Mouse (Mus musculus) midbrain, postnatal 0 days (tissue): Measurements from ENCODE around the gene Znhit3. TPM values are rescaled to one million over a fixed set of nuclear protein-coding genes. Genes with fewer than 3 reads are reported as not detected.

Experiments used
- ATAC-seq: fragments of 200-750 bp; cut with Nextera tagmentation; 2 replicates; pipeline ENCODE4 v1.8.0; 2017; ENCODE audit warnings: moderate number of reproducible peaks, mild to moderate bottlenecking, moderate TSS enrichment, moderate library complexity; ENCODE audit not compliant: low FRiP score
- DNase-seq: peaks from one replicate; pipeline ENCODE4 v3.0.0-alpha.2; 2015; ENCODE audit warnings: low spot score
- H3K27ac ChIP-seq: fragments of 300-500 bp; sonication (generic); 2 replicates; pipeline ENCODE4 v1.5.1; 2014; ENCODE audit warnings: low read depth, mild to moderate bottlenecking, low read length, mixed read lengths
- H3K27me3 ChIP-seq: fragments of 300-500 bp; sonication (generic); 2 replicates; pipeline ENCODE4 v1.6.1; 2014; ENCODE audit warnings: low read length, control low read depth, mixed read lengths; ENCODE audit not compliant: insufficient read depth
- H3K36me3 ChIP-seq: fragments of 300-500 bp; sonication (generic); 2 replicates; pipeline ENCODE4 v1.6.1; 2014; ENCODE audit warnings: low read length, control low read depth, mixed read lengths; ENCODE audit not compliant: insufficient read depth
- H3K4me1 ChIP-seq: fragments of 300-500 bp; sonication (generic); 2 replicates; pipeline ENCODE4 v1.6.1; 2014; ENCODE audit warnings: mild to moderate bottlenecking, control low read depth, antibody characterized with exemption, low read length, mixed read lengths; ENCODE audit not compliant: insufficient read depth
- H3K4me2 ChIP-seq: fragments of 300-500 bp; sonication (generic); 2 replicates; pipeline ENCODE4 v1.6.1; 2014; ENCODE audit warnings: low read depth, mild to moderate bottlenecking, low read length, mixed read lengths; ENCODE audit not compliant: poor library complexity, severe bottlenecking
- H3K4me3 ChIP-seq: fragments of 300-500 bp; sonication (generic); 2 replicates; pipeline ENCODE4 v1.5.1; 2014; ENCODE audit warnings: low read depth, mild to moderate bottlenecking, low read length, moderate library complexity
- H3K9ac ChIP-seq: fragments of 300-500 bp; sonication (generic); replicated peaks from 2 replicates; pipeline ENCODE4 v1.6.1; 2014; ENCODE audit warnings: mild to moderate bottlenecking, low read length, moderate library complexity, mixed read lengths; ENCODE audit not compliant: poor library complexity, severe bottlenecking
- H3K9me3 ChIP-seq: fragments of 300-500 bp; sonication (generic); 2 replicates; pipeline ENCODE4 v1.6.1; 2016; ENCODE audit warnings: low read length, control low read depth
- CTCF ChIP-seq: IDR thresholded peaks from 2 replicates; pipeline ENCODE4 v1.5.1; 2016; ENCODE audit warnings: antibody characterized with exemption, mild to moderate bottlenecking
- WGBS: fragments of 180-500 bp; shearing (Covaris S2); extraction: QIAGEN DNeasy Blood & Tissue Kit; methylation state at CpG from one replicate; pipeline ENCODE4 v1.1.7; 2014; 5-methylcytosine and 5-hydroxymethylcytosine counted together
- microRNA-seq: library from miRNA; unstranded; fragments of <30 nt; microRNA quantifications from one replicate; pipeline ENCODE4, GENCODE M21; 2016; ENCODE audit warnings: borderline number of aligned reads
- polyA plus RNA-seq: library from polyadenylated mRNA; unstranded; fragments of >200 nt; fragmentation: Nextera tagmentation; extraction: Ambion mirVana; gene quantifications from 2 replicates; pipeline ENCODE4 v1.2.1, GENCODE M21; 2015
- total RNA-seq: library from RNA; depleted of rRNA; stranded (reverse); fragments of >200 nt; gene quantifications from 2 replicates; pipeline ENCODE4 v1.2.3, GENCODE M21; 2014; rRNA removed

Gene Znhit3
- total and polyA plus RNA-seq, 2 experiments from 2014 or later: 36.0 to 79.7 TPM

DNA sequence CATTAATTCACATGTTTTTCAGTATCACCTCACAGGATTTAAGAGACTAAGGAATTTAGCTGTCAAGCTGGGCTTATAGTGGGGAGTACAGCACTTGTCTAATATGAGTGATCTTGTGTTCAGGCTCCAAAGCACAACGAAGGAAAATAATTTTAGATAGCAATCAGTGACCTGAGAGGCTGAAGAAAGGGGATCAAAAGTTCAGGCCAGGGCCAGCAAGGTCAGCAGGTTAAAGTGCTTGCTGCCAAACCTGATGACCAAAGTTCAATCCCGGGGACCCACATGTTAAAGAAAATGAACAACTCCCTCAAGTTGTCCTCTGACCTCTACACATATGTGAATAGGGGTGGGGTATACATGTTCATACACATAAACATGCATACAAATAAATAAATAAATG lies 50.9 kb downstream of the Znhit3 start:
- Histone ChIP-seq H3K4me1 (peaks cover 5% of the 10 kb centered on the region; the same call in 1 of the 2 replicates), H3K4me2 (no peak overlapping the region), H3K36me3 (peaks cover 5% of the 10 kb centered on the region; the same call in 1 of the 2 replicates), H3K27ac (no peak overlapping the region), H3K9ac (no peak overlapping the region), H3K4me3 (no peak overlapping the region), H3K27me3 (no peaks in the 10 kb centered on the region), H3K9me3 (no peaks in the 10 kb centered on the region)
- no peak for DNase-seq
- no peak for TF ChIP-seq CTCF
- WGBS: 85% methylated on average over 2 of the region's 2 CpGs
- ATAC-seq: no peak

Small RNAs within 50 kb of the gene (microRNA-seq; reads per million reads assigned to microRNA genes)
- gene Gm23564: not detected

Other genes starting within 250 kb of the Znhit3 start
- gene Mrm1, start 96.9 kb downstream of the Znhit3 start, total RNA-seq: 14.2 and 15.5 TPM in 2 replicates
- gene Mrm1, start 96.9 kb downstream of the Znhit3 start, polyA plus RNA-seq: 13.1 and 16.9 TPM in 2 replicates
- gene Dhrs11, start 87.4 kb downstream of the Znhit3 start, total RNA-seq: 7.6 and 10.1 TPM in 2 replicates
- 9.1 and 12.3 TPM in 2 replicates for gene Dhrs11, start 87.4 kb downstream of the Znhit3 start, polyA plus RNA-seq
- gene Ggnbp2, start 45.5 kb downstream of the Znhit3 start, total RNA-seq: 39.2 and 52.1 TPM in 2 replicates
- gene Ggnbp2, start 45.5 kb downstream of the Znhit3 start, polyA plus RNA-seq: 62.9 and 65.8 TPM in 2 replicates
- gene Myo19, start 36.2 kb downstream of the Znhit3 start, total RNA-seq: 9.4 and 13.6 TPM in 2 replicates
- gene Myo19, start 36.2 kb downstream of the Znhit3 start, polyA plus RNA-seq: 4.4 and 4.7 TPM in 2 replicates
- 1.9 and 3.7 TPM in 2 replicates for gene Pigw, start 36.1 kb downstream of the Znhit3 start, total RNA-seq
- 1.6 and 1.7 TPM in 2 replicates for gene Pigw, start 36.1 kb downstream of the Znhit3 start, polyA plus RNA-seq
- 0.71 and 1.5 TPM in 2 replicates for gene Car4, start 41.4 kb upstream of the Znhit3 start, total RNA-seq
- 9.0 and 12.1 TPM in 2 replicates for gene Car4, start 41.4 kb upstream of the Znhit3 start, polyA plus RNA-seq
- 57.3 and 61.7 TPM in 2 replicates for gene Usp32, start 223.8 kb upstream of the Znhit3 start, total RNA-seq
- 9.5 and 12.0 TPM in 2 replicates for gene Usp32, start 223.8 kb upstream of the Znhit3 start, polyA plus RNA-seq